Mouse (Mus musculus): ENCODE data around the gene Cwc22.

Cwc22 gene

DNA sequence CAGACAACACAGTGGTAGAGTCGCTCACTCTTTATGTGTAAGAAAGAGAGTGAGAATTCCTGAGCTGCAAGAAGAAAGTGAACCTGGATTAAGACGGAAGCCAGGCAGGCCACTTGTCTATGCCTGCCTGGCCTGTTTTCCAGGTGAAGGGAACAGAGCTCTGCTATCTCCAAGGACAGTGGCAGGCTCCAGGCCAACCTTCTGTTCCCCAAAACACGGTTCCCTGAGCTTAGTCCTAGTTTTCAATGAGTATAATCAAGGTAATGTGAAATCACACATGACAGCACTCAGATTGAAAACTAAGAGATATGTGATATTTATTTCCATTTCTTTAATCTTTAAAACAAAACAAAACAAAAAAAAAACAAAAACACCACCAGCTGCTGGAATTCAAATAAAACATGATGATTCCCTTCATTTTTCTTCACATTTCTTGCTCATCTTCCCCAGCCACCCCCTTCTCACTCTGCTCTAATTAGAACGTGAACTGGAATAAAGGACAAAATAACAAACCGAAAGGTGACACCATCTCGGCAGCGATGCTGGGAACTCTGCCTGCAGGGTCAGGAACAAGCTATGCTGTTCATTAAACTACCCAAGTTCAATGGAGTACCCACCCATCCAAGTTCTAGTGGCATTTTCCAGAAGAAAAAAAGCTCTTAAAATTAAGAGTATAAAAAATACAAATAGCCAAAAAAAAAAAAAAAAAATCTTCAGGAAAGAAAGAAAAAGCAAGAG, 20.8 kb downstream of the Cwc22 start:
- whole genome bisulfite sequencing = 56% methylated on average over 7 of the region's 7 CpGs

DNA sequence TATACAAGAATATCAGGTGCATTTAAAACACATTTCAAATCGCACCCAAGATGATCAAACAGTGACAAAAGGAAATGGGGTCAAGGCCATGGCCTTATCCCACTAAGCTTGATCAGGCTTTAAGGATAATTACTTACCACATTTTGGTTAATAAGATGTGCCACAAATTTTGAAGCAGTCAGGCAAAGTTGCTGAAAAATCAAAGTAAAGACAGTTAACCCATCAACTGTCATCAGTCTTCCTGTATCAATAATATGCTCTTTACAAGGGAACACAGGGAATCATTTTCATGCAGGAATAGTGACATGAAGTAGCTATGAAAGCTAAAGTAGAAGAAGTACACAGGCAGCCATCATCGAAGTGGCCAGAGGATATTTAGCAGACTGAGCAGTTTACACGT, 22.2 kb downstream of the Cwc22 start:
- 98% methylated on average over 3 of the region's 3 CpGs for WGBS

DNA sequence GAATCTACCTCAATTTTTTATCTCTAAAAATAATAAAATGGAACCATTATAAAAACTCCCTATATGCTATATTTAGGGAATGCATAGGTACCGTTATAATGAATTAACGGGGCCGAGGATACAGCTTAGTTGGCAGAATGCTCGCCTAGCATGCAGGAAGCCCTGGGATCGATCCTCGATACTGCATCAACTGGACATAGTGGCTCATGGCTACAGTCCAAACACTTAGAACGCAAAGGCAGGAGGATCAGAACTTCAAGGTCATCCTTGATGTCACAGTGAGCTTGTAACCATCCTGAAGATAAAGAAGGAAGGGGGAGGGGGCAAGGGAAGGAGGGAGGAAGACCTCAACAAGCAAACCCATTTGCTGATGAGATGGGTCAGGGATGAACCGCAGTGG, 23.0 kb downstream of the Cwc22 start:
- 97% methylated on average over 8 of the region's 8 CpGs for WGBS

DNA sequence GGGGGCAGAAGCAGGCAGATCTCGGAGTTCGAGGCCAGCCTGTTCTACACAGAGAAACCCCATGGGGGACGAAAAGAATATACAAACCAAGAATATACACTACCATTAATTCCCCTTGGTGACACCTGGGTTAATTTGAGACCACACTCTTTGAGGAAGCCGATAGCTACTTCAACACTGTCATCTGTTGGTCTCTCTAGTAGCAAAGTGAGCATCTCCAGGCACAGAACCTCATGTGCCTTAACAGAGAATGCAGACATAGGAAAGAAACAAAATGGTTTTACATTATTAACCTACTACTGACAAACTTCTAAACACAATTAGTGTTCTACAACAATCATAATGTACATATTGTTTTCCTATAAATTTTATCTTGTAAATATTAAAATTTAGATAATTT, 24.9 kb downstream of the Cwc22 start:
- 94% methylated on average over 4 of the region's 4 CpGs for WGBS

DNA sequence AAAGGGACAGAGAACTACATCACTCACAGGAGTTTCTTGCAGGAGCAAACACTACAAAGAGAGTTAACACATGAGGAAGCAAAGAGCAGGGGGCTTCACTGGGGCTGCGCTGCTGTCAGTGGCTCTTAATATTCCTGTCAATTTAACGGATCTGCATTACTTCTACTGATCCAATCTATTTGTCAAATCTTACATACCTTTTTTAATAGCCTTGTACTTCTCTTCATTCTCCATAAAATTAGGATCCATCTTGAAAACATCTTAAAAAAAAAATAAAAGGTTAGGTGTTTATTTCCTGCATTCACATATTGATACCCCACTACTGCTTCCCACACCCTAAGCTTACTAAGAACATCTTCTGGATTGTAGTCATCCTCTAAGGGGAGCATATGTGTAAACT, 25.6 kb downstream of the Cwc22 start:
- 95% methylated on average over 2 of the region's 2 CpGs for WGBS

DNA sequence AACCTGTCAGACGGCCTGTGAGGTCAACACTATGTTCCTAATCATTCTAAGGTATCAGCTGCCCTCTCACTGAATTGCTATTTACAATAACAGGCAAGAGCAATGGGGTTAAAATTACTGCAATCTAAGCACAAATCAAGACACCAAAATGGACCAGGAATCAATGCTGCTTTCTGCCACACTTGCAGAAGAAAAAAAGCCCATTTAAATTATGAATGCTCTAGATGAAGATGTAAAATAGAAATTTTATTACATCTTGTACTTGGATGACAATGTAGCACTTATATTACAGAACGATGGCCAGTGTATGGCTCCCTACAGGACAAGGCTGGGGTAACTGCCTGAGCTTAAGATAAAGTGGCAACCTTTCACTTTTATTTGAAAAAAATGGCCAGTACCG, 27.7 kb downstream of the Cwc22 start:
- WGBS = 73% methylated on average over 3 of the region's 3 CpGs

DNA sequence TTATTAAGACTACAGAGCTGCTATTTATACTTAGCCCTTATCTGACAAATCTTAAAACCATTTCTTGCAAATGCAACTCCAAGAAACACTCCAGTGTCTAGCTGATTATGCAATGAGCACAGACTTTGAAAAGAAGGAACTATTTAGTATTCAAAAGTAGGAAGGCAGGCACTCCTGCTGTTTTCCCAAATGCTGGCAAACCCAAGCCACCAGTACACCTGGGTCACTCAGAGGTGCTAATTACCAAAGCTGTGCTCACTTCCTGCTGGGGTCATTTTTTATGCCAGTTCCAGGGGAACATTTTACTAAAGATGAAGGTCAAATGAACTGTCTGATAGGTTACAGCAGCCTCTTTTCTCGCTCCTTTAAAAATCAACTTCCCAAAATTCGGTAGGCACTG, 28.2 kb downstream of the Cwc22 start:
- whole genome bisulfite sequencing = 67% methylated on average over 2 of the region's 2 CpGs

DNA sequence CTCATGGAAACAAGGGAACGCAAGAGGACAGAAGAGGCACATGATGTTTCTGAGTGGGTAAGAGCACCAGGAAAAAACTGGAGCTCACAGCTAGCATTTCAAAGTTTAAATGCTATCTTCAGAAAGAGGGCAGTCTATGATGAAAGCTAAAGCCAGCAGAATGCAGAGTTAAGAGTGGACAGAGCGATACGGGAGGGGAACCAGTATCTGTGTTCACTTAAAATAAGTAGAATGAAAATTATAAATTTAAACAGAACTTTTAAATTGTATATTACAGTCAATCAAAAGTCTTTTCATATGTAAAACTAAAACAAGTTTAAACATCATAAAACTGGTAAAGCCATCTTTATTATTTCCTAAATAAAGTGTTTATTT, 28.8 kb downstream of the Cwc22 start:
- 93% methylated on average over 3 of the region's 3 CpGs for WGBS

DNA sequence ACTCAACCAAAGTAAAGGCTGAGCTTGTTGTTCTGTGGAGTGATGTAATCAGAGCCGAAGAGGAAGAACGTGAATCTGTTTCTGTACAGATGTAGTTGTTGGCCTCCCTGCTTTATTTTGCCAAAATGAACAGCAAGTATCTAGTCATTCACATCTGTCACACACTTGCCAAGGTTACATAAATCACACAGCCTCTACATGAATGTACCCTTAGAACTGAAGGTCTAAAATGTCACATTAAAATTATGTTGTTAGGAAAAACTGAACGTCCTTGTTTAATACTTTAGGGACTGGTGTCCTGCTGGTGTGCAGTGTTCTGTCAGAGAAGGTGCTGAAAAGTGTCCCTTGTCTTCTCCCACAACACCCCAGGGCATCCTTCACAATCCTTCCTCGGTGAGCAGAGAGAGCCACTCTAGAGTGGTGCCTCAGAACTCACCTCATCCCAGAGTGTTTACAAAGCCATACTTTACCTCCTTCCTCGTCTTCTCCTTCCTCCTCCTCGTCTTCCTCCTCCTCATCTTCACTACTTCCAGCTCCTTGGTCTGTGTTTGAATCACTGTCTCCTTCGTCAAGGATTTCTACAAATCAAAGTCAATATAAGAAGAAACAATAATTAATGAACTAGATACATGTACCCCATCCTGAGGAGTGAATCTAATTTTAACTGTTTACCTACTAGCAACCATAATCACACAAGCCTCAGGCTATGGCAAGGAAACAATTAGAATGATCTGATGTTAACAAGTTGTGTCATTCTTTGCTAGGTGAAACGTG, 29.4 kb downstream of the Cwc22 start:
- WGBS = 79% methylated on average over 8 of the region's 8 CpGs

DNA sequence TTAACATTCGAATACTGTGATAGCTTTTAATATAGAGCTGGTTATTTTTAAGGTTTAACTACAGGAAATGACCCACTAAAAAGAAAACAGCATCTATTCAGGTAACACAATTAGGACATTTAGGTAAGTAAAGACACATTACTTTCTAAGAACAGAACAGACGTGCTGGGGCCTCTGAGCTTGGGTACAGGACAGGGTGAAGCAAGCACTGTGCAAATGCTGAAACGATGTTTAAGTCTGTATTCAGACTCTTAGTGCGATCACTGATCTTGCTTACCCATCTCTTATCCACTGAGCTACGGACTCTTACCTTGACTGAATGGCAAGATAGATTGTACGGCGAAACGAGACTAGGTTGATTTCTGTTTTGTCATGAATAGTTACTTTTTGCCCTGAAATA, 31.0 kb downstream of the Cwc22 start:
- 97% methylated on average over 8 of the region's 8 CpGs for whole genome bisulfite sequencing

DNA sequence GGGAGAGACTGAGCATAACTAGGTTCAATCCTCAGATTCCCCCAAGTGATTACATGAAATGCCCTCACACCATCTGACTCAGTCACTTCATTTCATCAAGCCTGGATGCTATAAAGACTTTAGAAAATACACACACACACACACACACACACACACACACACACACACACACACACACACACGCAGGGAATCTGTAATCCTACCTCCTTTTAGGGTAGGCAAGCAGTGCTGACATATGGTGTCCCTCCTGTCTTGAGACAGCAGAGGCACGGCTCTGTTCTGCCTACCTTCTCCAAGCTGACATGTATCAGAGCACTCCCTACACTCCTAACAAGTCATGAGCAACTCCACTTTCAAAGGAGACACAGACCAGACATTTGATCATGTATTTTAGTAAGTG, 32.5 kb downstream of the Cwc22 start:
- 45% methylated on average over 2 of the region's 2 CpGs for WGBS

DNA sequence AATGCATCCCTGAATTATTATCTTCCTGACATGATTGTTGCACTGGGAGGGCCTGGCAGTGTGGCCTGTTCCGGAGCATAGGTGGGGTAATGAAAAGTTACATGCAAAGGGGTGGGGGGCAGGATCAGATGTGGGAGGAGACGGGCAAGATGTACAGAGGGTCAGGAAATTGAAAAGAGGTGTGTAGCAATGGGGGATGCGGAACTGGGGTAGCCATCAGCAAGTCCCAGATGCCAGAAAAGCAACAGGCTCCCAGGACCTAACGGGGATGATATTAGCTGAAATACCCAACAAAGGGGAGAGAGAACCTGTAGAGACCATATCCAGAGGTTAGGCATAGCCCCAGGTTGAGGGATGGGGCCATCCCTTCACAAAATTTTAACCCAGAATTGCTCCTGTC, 34.0 kb downstream of the Cwc22 start:
- WGBS = 94% methylated on average over 4 of the region's 4 CpGs

DNA sequence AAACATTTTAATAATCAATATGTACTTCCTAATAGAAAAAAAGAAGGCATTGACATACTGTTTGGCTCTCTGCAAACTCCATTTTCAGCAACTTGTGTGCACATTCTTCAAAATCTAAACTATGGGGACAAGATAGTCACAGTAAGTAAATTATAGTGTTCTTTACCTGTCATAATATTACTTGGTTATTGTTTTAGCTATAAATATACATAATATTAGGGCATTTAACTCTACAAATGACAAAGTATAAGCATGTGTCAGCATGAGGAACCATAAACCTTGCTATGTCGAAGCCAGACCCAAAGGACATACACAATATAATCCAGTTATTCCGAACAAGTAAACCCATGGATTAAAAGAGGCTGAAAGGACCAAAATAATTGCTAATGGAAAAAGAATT, 34.7 kb downstream of the Cwc22 start:
- WGBS = 94% methylated on average over 2 of the region's 2 CpGs

DNA sequence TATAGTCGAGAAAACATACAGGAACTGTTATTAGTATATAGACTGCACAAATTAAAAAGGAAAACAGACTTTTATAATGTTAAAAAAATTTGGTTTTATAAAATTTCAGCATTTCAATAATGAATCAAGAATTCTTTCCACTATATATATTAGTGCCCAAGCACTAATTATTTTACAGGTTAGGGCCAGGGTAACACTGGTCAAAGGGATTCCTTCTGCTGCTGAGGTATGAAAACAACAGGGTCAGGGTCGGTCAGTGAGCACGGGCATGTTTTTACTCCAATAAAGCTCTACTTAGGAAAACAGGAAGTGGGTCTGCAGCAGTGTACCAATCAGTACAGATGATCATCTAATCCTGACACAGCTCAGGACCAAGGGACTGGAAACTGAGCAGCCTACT, 36.0 kb downstream of the Cwc22 start:
- 73% methylated on average over 3 of the region's 3 CpGs for WGBS

DNA sequence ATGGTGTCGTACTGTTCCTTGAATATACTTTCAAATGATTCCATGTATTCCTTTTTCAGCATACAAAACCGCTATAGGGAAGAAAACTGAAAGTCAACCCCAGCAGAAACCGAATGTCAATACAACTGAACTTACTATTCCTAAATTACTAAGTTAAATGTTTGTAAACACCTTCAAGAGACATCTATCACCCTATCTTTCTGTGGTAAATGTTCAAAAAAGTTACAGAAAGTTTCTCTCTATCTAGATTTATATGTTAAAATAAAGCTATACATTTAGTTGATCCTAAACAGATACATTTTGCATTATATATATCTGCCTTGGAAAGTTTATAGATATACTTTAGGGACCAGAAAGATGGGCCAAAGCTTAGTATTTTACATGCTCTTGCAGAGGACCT, 39.0 kb downstream of the Cwc22 start:
- WGBS = 97% methylated on average over 3 of the region's 3 CpGs

DNA sequence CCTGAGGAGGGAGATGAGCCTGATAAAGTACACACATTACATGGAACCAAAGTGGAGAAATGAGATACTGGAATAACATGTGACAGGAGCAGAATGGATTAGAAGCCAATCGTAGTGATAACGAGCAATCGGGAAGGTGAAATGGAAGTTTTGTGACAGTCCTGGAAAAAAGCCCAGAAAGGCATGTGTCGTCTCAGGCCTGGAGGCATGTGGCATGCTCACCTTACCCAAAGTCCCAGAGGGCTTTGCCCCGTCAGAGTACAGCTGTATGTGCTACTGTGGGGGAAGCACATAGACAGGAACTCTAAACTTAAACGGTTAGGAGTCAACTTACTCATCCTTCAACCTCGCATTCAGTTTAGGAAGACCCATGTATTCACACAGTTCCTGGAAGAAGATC, 41.2 kb downstream of the Cwc22 start:
- WGBS = 62% methylated on average over 7 of the region's 7 CpGs

DNA sequence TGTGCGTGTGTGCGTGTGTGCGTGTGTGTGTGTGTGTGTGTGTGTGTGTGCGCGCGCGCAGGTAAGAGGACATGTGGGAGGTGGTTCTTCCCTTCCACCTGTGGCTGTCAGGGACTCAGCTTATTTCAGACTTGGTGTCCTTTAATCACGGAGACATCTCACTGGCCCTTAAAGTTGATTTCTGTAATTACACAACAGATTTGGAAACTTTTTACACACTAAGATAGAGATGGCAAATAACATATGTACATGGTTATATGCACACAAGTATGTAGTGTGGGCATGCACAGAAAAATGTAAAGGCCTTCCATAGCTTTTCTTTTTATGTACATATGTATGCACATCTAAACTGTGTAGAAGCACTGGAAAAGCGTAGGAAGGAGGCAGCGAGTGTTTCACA, 41.7 kb downstream of the Cwc22 start:
- 88% methylated on average over 10 of the region's 10 CpGs for WGBS

DNA sequence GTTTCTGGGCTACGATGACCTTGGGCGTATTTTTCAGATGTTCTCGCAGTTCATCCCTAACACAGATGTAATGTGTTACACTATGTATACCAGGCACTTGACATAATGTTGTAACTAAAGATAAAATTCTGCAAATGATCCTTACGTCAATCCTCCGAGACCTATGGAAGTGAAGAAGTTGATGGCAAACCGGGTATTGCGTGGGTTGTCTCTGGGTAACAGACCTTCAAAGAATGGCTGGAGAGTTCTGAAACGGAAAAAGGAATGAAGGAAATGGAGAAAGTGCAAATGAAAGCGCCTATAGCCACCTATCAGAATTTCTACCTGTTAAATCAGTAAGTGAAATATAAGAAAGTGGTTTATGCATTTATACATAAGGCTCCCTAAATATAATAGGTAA, 42.2 kb downstream of the Cwc22 start:
- 91% methylated on average over 9 of the region's 9 CpGs for WGBS

DNA sequence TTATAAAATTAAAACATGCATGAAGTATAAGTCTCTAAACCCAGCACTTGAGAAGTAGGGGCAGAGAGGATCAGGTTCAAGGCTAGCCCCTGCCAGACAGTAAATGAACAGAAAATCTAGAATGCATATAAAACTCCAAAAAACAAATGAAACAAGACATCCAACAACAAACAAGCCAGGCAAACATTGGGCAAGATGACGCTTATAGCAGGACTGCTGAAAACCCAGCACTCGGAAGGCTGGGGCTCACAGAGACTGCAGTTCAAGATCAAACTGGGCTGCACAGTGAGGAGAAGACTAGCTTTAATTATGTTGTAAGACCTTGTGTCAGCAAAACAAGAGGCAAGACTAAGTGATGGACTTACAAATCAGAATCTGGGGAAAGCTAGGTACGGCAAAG, 43.1 kb downstream of the Cwc22 start:
- 99% methylated on average over 3 of the region's 3 CpGs for WGBS

DNA sequence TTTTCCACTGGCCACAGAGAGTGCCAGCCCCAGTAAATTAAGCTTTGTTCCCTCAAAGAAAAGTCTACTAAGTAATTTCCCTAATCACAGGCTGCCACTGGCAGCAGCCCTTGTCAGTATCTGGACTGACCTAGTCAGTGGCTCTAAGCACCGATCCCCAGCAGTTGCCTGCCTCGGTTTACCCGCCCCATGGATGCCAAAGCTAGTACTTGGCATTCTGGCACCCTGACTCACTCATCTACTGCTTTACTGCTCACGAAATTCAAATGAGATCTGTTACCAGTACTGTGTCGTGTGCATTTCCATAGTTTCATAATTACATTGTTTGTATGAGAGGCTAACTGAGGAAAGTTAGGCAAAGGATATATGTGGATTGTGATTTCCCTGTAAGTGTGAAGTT, 44.9 kb downstream of the Cwc22 start:
- WGBS = 58% methylated on average over 5 of the region's 5 CpGs

DNA sequence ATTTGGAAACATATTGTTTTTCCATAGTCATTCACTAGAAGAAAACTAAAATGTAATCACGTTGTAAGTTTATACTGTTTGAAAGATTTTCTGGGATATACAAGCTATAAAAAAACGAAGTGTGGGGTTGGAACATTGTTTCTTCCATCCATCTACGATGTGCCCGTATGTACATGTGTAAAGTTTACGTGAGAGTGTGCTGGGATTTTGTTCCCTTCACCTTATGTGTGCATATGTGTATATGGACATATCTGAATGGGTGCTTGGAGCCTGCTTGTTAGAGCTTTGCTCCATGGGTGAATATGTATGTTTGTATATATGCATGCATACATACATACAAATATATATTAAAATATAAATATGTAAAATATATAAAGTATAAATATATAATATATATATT, 45.4 kb downstream of the Cwc22 start:
- 93% methylated on average over 5 of the region's 5 CpGs for WGBS

DNA sequence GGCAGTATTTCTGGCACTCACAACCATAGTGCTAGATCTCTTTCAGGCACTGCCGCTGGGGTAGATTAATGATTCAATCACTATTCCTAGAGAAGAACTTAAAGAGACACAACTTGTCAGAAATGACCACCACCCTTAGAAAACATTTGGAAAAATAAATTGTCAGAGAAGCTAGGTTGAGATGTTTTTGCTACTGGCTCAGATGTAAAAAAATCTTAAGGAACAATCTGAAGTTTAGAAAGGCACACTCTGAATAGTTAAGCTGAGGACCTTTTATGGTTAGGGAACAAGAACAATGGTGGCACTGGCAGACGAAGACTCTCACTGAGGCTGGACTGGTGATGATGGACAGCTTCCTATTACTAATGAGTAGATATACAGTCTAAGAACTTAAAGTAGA, 46.1 kb downstream of the Cwc22 start:
- 70% methylated on average over 2 of the region's 2 CpGs for WGBS

DNA sequence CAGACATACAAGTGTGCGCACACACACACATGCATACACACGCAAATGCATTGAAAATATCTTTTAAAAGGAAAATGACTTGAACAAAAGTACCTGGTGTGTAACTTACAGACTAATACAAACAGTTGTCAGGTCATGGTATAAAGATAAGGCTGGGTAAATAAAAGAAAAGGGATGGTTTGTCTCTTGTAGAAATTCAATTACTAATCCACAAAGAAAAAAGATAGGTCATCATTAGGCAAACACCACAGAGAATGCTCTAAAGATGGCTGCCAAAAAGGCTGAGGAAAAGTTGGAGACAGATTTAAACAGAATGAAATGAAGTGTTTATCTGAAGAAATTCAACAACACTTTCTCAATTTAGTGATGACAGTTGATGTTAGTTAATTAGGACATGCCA, 47.7 kb downstream of the Cwc22 start:
- 97% methylated on average over 2 of the region's 2 CpGs for WGBS

DNA sequence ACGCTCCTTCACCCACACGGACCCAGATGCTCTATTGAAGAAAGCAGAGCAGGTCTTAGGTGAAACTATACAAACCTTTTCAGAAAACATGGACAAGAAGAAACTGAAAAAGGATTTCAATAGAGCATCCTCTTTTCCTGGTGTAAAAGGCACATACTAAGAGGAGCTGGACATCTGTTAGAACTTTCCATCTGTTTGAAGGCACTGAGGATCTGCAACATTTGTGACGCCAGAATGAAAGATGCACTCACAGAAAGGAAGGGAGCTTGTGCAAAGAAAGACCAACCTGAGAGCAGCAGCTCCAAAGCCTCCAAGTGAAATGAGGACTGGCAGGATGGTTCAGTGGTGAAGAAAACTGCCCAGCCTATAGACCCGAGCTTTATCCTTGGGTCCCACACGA, 48.2 kb downstream of the Cwc22 start:
- 71% methylated on average over 5 of the region's 5 CpGs for WGBS

All from cerebral cortex, adult 2 months (tissue).